Mouse (Mus musculus) G1E (cell line): ENCODE measurements around the gene Nudt1. TPM values are rescaled to one million over a fixed set of nuclear protein-coding genes. Genes with fewer than 3 reads are reported as not detected.

Experiments used
- ATAC-seq: 2 replicates; pipeline ENCODE4 v1.8.0; 2016; ENCODE audit warnings: mild to moderate bottlenecking; ENCODE audit not compliant: insufficient number of reproducible peaks, poor library complexity, low FRiP score, severe bottlenecking; ENCODE audit errors: extremely low read depth
- DNase-seq: peaks from one replicate; pipeline ENCODE4 v3.0.0; 2012; ENCODE audit warnings: low spot score
- H3K27me3 ChIP-seq: 2 replicates; pipeline ENCODE4 v1.6.1; 2012; ENCODE audit warnings: mild to moderate bottlenecking, low read length, inconsistent platforms; ENCODE audit not compliant: insufficient read depth
- H3K36me3 ChIP-seq: replicated peaks from 2 replicates; pipeline ENCODE3; 2012; ENCODE audit warnings: mild to moderate bottlenecking, inconsistent platforms
- H3K4me1 ChIP-seq: 2 replicates; pipeline ENCODE4 v1.6.1; 2012; ENCODE audit warnings: low read depth, low read length, inconsistent platforms, mixed read lengths; ENCODE audit not compliant: insufficient read depth
- H3K4me3 ChIP-seq: 2 replicates; pipeline ENCODE4 v1.5.1; 2012; ENCODE audit warnings: low read depth, mild to moderate bottlenecking, inconsistent platforms, low read length, moderate library complexity, mixed read lengths
- H3K9me3 ChIP-seq: replicated peaks from 2 replicates; pipeline ENCODE4 v1.6.1; 2012; ENCODE audit warnings: inconsistent platforms
- CTCF ChIP-seq: IDR thresholded peaks from 2 replicates; pipeline ENCODE4 v1.5.1; 2012; ENCODE audit warnings: low read depth, low read length, inconsistent platforms, mixed read lengths
- GATA1 ChIP-seq: IDR thresholded peaks from 2 replicates; pipeline ENCODE4 v1.6.1; 2012; ENCODE audit warnings: borderline replicate concordance, low read length, inconsistent platforms, mixed read lengths
- GATA2 ChIP-seq: IDR thresholded peaks from 2 replicates; pipeline ENCODE4 v1.6.1; 2012; ENCODE audit warnings: low read depth, low read length, inconsistent platforms, borderline replicate concordance
- POLR2AphosphoS5 ChIP-seq: IDR thresholded peaks from 2 replicates; pipeline ENCODE4 v1.6.1; 2012; ENCODE audit warnings: low read depth, low read length, inconsistent platforms; ENCODE audit not compliant: insufficient replicate concordance
- TAL1 ChIP-seq: conservative IDR thresholded peaks from 2 replicates; pipeline ENCODE4 v1.6.1; 2012; ENCODE audit warnings: low read depth, low read length, inconsistent platforms, mixed read lengths
- polyA plus RNA-seq: library from polyadenylated mRNA; stranded (reverse); fragments of >175 nt; gene quantifications from 2 replicates; pipeline ENCODE4 v1.2.3, GENCODE M21; 2012
- total RNA-seq, 2 experiments: library from RNA; stranded (forward) in 1 of 2; stranded (reverse) in 1 of 2; fragments of 200-1000 nt in 1 of 2; fragments of >200 nt in 1 of 2; fragmentation: Nextera tagmentation in 1 of 2; gene quantifications; 2 replicates each; pipeline ENCODE4 v1.2.3; 2014 to 2017

Nudt1 gene
- total and polyA plus RNA-seq, 3 experiments, result 6.2 to 30.1 (median 13.1) TPM

DNA sequence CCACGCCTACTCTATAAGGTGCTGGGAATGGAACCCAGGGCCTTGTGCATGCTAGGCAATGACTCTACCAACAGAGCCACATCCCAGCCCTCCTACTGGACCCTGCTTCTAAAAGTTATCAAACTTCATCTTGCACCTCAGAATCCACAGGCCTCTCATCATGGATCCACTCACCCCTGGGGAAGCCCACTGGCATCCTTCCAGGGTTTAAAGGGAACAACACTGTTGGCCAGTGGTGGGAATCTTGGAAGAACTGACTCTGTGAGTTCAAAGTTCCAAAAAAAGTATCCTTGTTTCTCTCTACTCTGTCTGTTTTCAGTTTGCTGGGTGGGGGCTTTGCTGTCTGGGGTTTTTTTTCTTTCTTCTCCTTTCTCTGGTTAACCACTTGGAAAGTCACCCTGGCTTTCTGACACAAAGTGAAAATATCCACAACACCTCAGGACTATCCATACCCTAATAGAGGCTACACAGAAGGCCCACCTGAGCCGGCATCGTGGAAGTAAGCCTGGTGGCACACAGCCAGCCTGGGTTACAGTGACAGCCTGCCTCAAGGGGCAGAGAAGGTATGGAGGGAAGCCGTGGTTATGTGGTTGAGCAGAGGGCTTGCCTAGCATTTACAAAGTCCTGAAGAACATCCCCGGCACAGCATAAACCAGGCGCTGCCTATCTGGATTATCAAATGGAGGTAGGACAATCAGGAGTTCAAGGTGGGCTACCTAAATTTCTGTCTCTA is 56.8 kb downstream of the Nudt1 start:
- ATAC-seq, result no peak
- Histone ChIP-seq H3K4me3 (no peak overlapping the region), H3K27me3 (no peaks in the 10 kb centered on the region), H3K9me3 (no peaks in the 10 kb centered on the region), H3K36me3 (peaks cover 36% of the 10 kb centered on the region), H3K4me1 (peaks cover 28% of the 10 kb centered on the region)
- TF ChIP-seq GATA2 (no peak), GATA1 (no peak), POLR2AphosphoS5 (no peak), TAL1 (no peak), CTCF (no peak)
- no peak for DNase-seq

DNA sequence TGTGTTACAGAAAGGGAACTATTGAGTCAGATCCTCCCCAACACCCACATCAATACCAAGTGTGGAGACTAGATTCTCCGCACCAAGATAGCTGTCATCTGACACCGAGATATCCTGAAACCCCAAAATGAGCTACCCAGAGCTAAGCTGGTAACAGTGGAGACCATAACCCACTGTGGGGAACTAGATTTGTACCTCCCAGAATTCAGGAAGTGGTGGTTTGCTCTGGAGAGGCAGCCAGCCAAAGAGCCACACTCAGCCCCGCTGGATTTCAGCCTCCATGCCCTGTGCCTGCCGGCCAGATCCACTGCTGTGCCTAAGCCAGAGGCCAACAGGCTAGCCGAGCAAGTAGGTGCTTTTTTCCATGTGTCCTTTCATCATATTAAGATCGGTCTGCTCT is 57.8 kb downstream of the Nudt1 start:
- no peak overlapping the region for H3K4me3 ChIP-seq
- TF ChIP-seq CTCF (no peak), GATA2 (no peak), GATA1 (no peak), POLR2AphosphoS5 (no peak), TAL1 (no peak)
- no peak for DNase-seq
- ATAC-seq, result no peak
- H3K9me3 ChIP-seq, result no peaks in the 10 kb centered on the region
- H3K4me1 ChIP-seq, result peaks cover 30% of the 10 kb centered on the region
- peaks cover 36% of the 10 kb centered on the region for H3K36me3 ChIP-seq
- H3K27me3 ChIP-seq, result no peaks in the 10 kb centered on the region

DNA sequence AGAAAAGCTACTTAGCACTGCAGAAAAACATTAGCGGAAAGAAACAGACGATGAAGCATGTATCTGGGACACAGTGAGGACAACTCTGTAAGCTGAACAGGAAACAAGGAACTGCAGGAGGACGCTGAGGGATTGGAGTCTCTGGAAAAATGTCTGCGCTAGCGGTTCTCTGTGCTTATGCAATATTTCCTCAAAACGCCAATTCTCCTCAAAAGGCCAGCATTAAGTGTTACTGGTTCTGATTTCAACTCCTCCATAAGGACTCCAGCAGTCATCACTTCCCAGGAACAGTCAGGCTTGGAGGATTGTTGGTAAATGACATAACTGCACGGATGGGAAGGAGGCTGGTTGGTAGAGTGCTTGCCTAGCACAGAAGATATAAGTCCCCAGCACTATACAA is 59.7 kb downstream of the Nudt1 start:
- DNase-seq (no peak), ATAC-seq (no peak)
- Histone ChIP-seq H3K36me3 (peaks cover 46% of the 10 kb centered on the region), H3K27me3 (no peaks in the 10 kb centered on the region), H3K4me1 (peaks cover 28% of the 10 kb centered on the region), H3K9me3 (no peaks in the 10 kb centered on the region), H3K4me3 (no peak overlapping the region)
- no peak for TF ChIP-seq POLR2AphosphoS5
- no peak for TF ChIP-seq GATA2
- no peak for TF ChIP-seq GATA1
- TF ChIP-seq CTCF, result no peak
- TF ChIP-seq TAL1, result no peak

- DNase-seq, result no peak
- Histone ChIP-seq H3K27me3 (no peaks in the 10 kb centered on the region), H3K36me3 (peaks cover 54% of the 10 kb centered on the region), H3K9me3 (no peaks in the 10 kb centered on the region), H3K4me3 (no peak overlapping the region), H3K4me1 (peaks cover 35% of the 10 kb centered on the region)
- TF ChIP-seq GATA1 (no peak), TAL1 (no peak), CTCF (no peak), GATA2 (no peak), POLR2AphosphoS5 (no peak)
- no peak for ATAC-seq
These were observed 61.2 kb downstream of the Nudt1 start for GRCm38 (mm10) chr5:140382688-140383087.

DNA sequence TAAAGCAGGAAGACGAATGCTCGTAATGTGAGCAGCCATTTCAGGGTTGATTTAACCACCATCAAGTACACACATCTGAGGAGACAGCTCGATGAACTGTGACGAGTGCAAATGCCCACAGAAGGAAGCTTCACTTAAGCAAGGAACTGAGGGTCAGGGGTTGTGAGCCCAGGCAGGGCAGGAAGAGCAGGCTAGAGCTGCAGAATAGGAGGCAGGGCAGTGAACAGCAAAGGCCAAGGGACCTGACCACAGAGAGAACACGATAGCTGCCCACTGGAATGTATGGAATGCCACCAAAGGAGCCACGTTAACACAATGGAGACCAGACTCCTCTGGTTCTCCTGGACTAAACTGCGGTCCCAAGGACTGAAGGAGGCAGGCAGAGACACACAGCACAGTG is 62.1 kb downstream of the Nudt1 start:
- no peak for ATAC-seq
- DNase-seq, result no peak

GRCm38 (mm10) chr5:140384462-140384861 is 63.0 kb downstream of the Nudt1 start:
- no peaks in the 10 kb centered on the region for H3K9me3 ChIP-seq
- TF ChIP-seq POLR2AphosphoS5, result no peak
- TF ChIP-seq TAL1, result no peak
- TF ChIP-seq CTCF, result no peak
- no peak for TF ChIP-seq GATA1
- TF ChIP-seq GATA2, result no peak
- peaks cover 47% of the 10 kb centered on the region for H3K4me1 ChIP-seq
- no peak for DNase-seq
- no peak overlapping the region for H3K4me3 ChIP-seq
- no peak for ATAC-seq
- peaks cover 48% of the 10 kb centered on the region for H3K36me3 ChIP-seq
- H3K27me3 ChIP-seq, result peaks cover 3% of the 10 kb centered on the region

More for the DNA sequence above, 62.1 kb downstream of the Nudt1 start:
- TF ChIP-seq POLR2AphosphoS5, result no peak
- TF ChIP-seq TAL1, result no peak
- TF ChIP-seq GATA1, result no peak
- TF ChIP-seq CTCF, result no peak
- no peak for TF ChIP-seq GATA2
- no peaks in the 10 kb centered on the region for H3K27me3 ChIP-seq
- H3K36me3 ChIP-seq, result peaks cover 50% of the 10 kb centered on the region
- H3K9me3 ChIP-seq, result no peaks in the 10 kb centered on the region
- peaks cover 42% of the 10 kb centered on the region for H3K4me1 ChIP-seq
- no peak overlapping the region for H3K4me3 ChIP-seq
